Mouse (Mus musculus): ENCODE results near the gene Tmcc3. TPM values are rescaled to one million over a fixed set of nuclear protein-coding genes. Genes with fewer than 3 reads are reported as not detected.
"Not testable (repeated sequence)": the region's sequence is repeated elsewhere in the genome, so short reads cannot be mapped to it uniquely, and the experiment has no call there.

Tmcc3 gene
- polyA plus RNA-seq, 1 experiment from 2014 or later, result 8.8 TPM

- WGBS, result 92% methylated on average over 15 of the region's 15 CpGs
- Histone ChIP-seq H3K36me3 (ENCODE audit: control insufficient read depth, insufficient read depth, low read length) (no peaks in the 10 kb centered on the region; the same call in 1 of the 2 replicates), H3K4me3 (ENCODE audit: low read depth, low read length) (no peak overlapping the region), H3K4me1 (ENCODE audit: control insufficient read depth, insufficient read depth, low read length) (0 out of 2 replicates have a peak, but pooled peaks cover 3% of the 10 kb centered on the region), H3K27ac (ENCODE audit: low read length) (no peak overlapping the region), H3K9ac (replicated peaks; ENCODE audit: low read depth, low read length) (no peak overlapping the region), H3K27me3 (ENCODE audit: control insufficient read depth, insufficient read depth, low read length) (no peaks in the 10 kb centered on the region), H3K4me2 (replicated peaks; ENCODE audit: low read depth, low read length) (no peak overlapping the region), H3K9me3 (ENCODE audit: control insufficient read depth, low read depth, low read length) (no peaks in the 10 kb centered on the region)
- no peak for ATAC-seq (ENCODE audit: insufficient number of reproducible peaks, insufficient read depth, low FRiP score, low read depth)
Observed at GRCm38 (mm10) chr10:94578870-94579269, 267.1 kb downstream of the Tmcc3 start.

- Histone ChIP-seq H3K27me3 (ENCODE audit: control insufficient read depth, insufficient read depth, low read length) (no peaks in the 10 kb centered on the region), H3K9me3 (ENCODE audit: control insufficient read depth, low read depth, low read length) (no peaks in the 10 kb centered on the region), H3K27ac (ENCODE audit: low read length) (no peak overlapping the region), H3K4me2 (replicated peaks; ENCODE audit: low read depth, low read length) (no peak overlapping the region), H3K4me1 (ENCODE audit: control insufficient read depth, insufficient read depth, low read length) (no peaks in the 10 kb centered on the region), H3K9ac (replicated peaks; ENCODE audit: low read depth, low read length) (no peak overlapping the region), H3K36me3 (ENCODE audit: control insufficient read depth, insufficient read depth, low read length) (no peaks in the 10 kb centered on the region; the same call in 1 of the 2 replicates), H3K4me3 (ENCODE audit: low read depth, low read length) (no peak overlapping the region)
- WGBS, result 88% methylated on average over 3 of the region's 3 CpGs
- ATAC-seq (ENCODE audit: insufficient number of reproducible peaks, insufficient read depth, low FRiP score, low read depth), result no peak
Observed at GRCm38 (mm10) chr10:94581384-94581783, 269.6 kb downstream of the Tmcc3 start.

- no peak for ATAC-seq (ENCODE audit: insufficient number of reproducible peaks, insufficient read depth, low FRiP score, low read depth)
- Histone ChIP-seq H3K27me3 (ENCODE audit: control insufficient read depth, insufficient read depth, low read length) (no peaks in the 10 kb centered on the region), H3K4me3 (ENCODE audit: low read depth, low read length) (no peak overlapping the region), H3K4me1 (ENCODE audit: control insufficient read depth, insufficient read depth, low read length) (no peaks in the 10 kb centered on the region), H3K9ac (replicated peaks; ENCODE audit: low read depth, low read length) (no peak overlapping the region), H3K27ac (ENCODE audit: low read length) (no peak overlapping the region), H3K4me2 (replicated peaks; ENCODE audit: low read depth, low read length) (no peak overlapping the region), H3K9me3 (ENCODE audit: control insufficient read depth, low read depth, low read length) (no peaks in the 10 kb centered on the region), H3K36me3 (ENCODE audit: control insufficient read depth, insufficient read depth, low read length) (no peaks in the 10 kb centered on the region; the same call in 1 of the 2 replicates)
- 53% methylated on average over 4 of the region's 4 CpGs for WGBS
Observed at GRCm38 (mm10) chr10:94583714-94584113, 272.0 kb downstream of the Tmcc3 start.

- Histone ChIP-seq H3K4me2 (replicated peaks; ENCODE audit: low read depth, low read length) (0 out of 2 replicates have a peak overlapping the region, but pooled peaks have one; percentile 14), H3K9ac (replicated peaks; ENCODE audit: low read depth, low read length) (no peak overlapping the region), H3K36me3 (ENCODE audit: control insufficient read depth, insufficient read depth, low read length) (no peaks in the 10 kb centered on the region), H3K4me1 (ENCODE audit: control insufficient read depth, insufficient read depth, low read length) (no peaks in the 10 kb centered on the region), H3K27ac (ENCODE audit: low read length) (no peak overlapping the region), H3K9me3 (ENCODE audit: control insufficient read depth, low read depth, low read length) (no peaks in the 10 kb centered on the region), H3K4me3 (ENCODE audit: low read depth, low read length) (no peak overlapping the region), H3K27me3 (ENCODE audit: control insufficient read depth, insufficient read depth, low read length) (no peaks in the 10 kb centered on the region)
- WGBS, result 58% methylated on average over 17 of the region's 17 CpGs
- ATAC-seq (ENCODE audit: insufficient number of reproducible peaks, insufficient read depth, low FRiP score, low read depth), result no peak
Observed at GRCm38 (mm10) chr10:94584851-94585359, 273.2 kb downstream of the Tmcc3 start.

GRCm38 (mm10) chr10:94585819-94586218 is 274.1 kb downstream of the Tmcc3 start:
- Histone ChIP-seq H3K9me3 (ENCODE audit: control insufficient read depth, low read depth, low read length) (no peaks in the 10 kb centered on the region), H3K36me3 (ENCODE audit: control insufficient read depth, insufficient read depth, low read length) (no peaks in the 10 kb centered on the region), H3K27ac (ENCODE audit: low read length) (no peak overlapping the region), H3K27me3 (ENCODE audit: control insufficient read depth, insufficient read depth, low read length) (no peaks in the 10 kb centered on the region), H3K4me2 (replicated peaks; ENCODE audit: low read depth, low read length) (no peak overlapping the region), H3K9ac (replicated peaks; ENCODE audit: low read depth, low read length) (no peak overlapping the region), H3K4me1 (ENCODE audit: control insufficient read depth, insufficient read depth, low read length) (no peaks in the 10 kb centered on the region), H3K4me3 (ENCODE audit: low read depth, low read length) (no peak overlapping the region)
- WGBS, result 61% methylated on average over 8 of the region's 8 CpGs
- no peak for ATAC-seq (ENCODE audit: insufficient number of reproducible peaks, insufficient read depth, low FRiP score, low read depth)

- H3K4me1 ChIP-seq (ENCODE audit: control insufficient read depth, insufficient read depth, low read length), result no peaks in the 10 kb centered on the region
- no peak for ATAC-seq (ENCODE audit: insufficient number of reproducible peaks, insufficient read depth, low FRiP score, low read depth)
- WGBS, result 80% methylated on average over 5 of the region's 5 CpGs
Observed at GRCm38 (mm10) chr10:94588976-94589375, 277.2 kb downstream of the Tmcc3 start.

GRCm38 (mm10) chr10:94595705-94596104 is 284.0 kb downstream of the Tmcc3 start:
- no peak; the same call in 1 of the 2 replicates for ATAC-seq (ENCODE audit: insufficient number of reproducible peaks, insufficient read depth, low FRiP score, low read depth)

More at GRCm38 (mm10) chr10:94588976-94589375, 277.2 kb downstream of the Tmcc3 start:
- Histone ChIP-seq H3K4me3 (ENCODE audit: low read depth, low read length) (no peak overlapping the region), H3K4me2 (replicated peaks; ENCODE audit: low read depth, low read length) (no peak overlapping the region), H3K27me3 (ENCODE audit: control insufficient read depth, insufficient read depth, low read length) (no peaks in the 10 kb centered on the region), H3K36me3 (ENCODE audit: control insufficient read depth, insufficient read depth, low read length) (no peaks in the 10 kb centered on the region), H3K27ac (ENCODE audit: low read length) (no peak overlapping the region), H3K9me3 (ENCODE audit: control insufficient read depth, low read depth, low read length) (no peaks in the 10 kb centered on the region), H3K9ac (replicated peaks; ENCODE audit: low read depth, low read length) (no peak overlapping the region)

GRCm38 (mm10) chr10:94599846-94600245 is 288.1 kb downstream of the Tmcc3 start:
- H3K4me3 ChIP-seq (ENCODE audit: low read depth, low read length); H3K36me3 ChIP-seq (ENCODE audit: control insufficient read depth, insufficient read depth, low read length); ATAC-seq (ENCODE audit: insufficient number of reproducible peaks, insufficient read depth, low FRiP score, low read depth); H3K4me1 ChIP-seq (ENCODE audit: control insufficient read depth, insufficient read depth, low read length); H3K27me3 ChIP-seq (ENCODE audit: control insufficient read depth, insufficient read depth, low read length); H3K4me2 ChIP-seq (replicated peaks; ENCODE audit: low read depth, low read length); H3K9ac ChIP-seq (replicated peaks; ENCODE audit: low read depth, low read length); H3K27ac ChIP-seq (ENCODE audit: low read length); H3K9me3 ChIP-seq (ENCODE audit: control insufficient read depth, low read depth, low read length): not testable (repeated sequence)
- 83% methylated on average over 2 of the region's 2 CpGs for WGBS

More at GRCm38 (mm10) chr10:94595705-94596104, 284.0 kb downstream of the Tmcc3 start:
- H3K9me3 ChIP-seq (ENCODE audit: control insufficient read depth, low read depth, low read length), result no peaks in the 10 kb centered on the region
- no peak overlapping the region for H3K4me2 ChIP-seq (replicated peaks; ENCODE audit: low read depth, low read length)
- no peaks in the 10 kb centered on the region for H3K36me3 ChIP-seq (ENCODE audit: control insufficient read depth, insufficient read depth, low read length)
- no peak overlapping the region for H3K4me3 ChIP-seq (ENCODE audit: low read depth, low read length)
- H3K27ac ChIP-seq (ENCODE audit: low read length), result no peak overlapping the region; the same call in 1 of the 2 replicates
- H3K9ac ChIP-seq (replicated peaks; ENCODE audit: low read depth, low read length), result no peak overlapping the region
- no peaks in the 10 kb centered on the region for H3K27me3 ChIP-seq (ENCODE audit: control insufficient read depth, insufficient read depth, low read length)
- WGBS, result 70% methylated on average over 9 of the region's 9 CpGs
- no peaks in the 10 kb centered on the region for H3K4me1 ChIP-seq (ENCODE audit: control insufficient read depth, insufficient read depth, low read length)

- Histone ChIP-seq H3K27ac (ENCODE audit: low read length) (no peak overlapping the region), H3K9me3 (ENCODE audit: control insufficient read depth, low read depth, low read length) (no peaks in the 10 kb centered on the region), H3K36me3 (ENCODE audit: control insufficient read depth, insufficient read depth, low read length) (no peaks in the 10 kb centered on the region), H3K4me1 (ENCODE audit: control insufficient read depth, insufficient read depth, low read length) (no peaks in the 10 kb centered on the region), H3K9ac (replicated peaks; ENCODE audit: low read depth, low read length) (no peak overlapping the region), H3K4me3 (ENCODE audit: low read depth, low read length) (no peak overlapping the region), H3K4me2 (replicated peaks; ENCODE audit: low read depth, low read length) (no peak overlapping the region), H3K27me3 (ENCODE audit: control insufficient read depth, insufficient read depth, low read length) (no peaks in the 10 kb centered on the region)
- WGBS, result 84% methylated on average over 6 of the region's 6 CpGs
- ATAC-seq (ENCODE audit: insufficient number of reproducible peaks, insufficient read depth, low FRiP score, low read depth), result no peak
Observed at GRCm38 (mm10) chr10:94601034-94601433, 289.3 kb downstream of the Tmcc3 start.
